Mouse (Mus musculus) CH12F3 (cell line): ENCODE measurements around the gene Pawr.

Source experiments
- in situ Hi-C: fragments of 300-500 bp; cut with MboI; formaldehyde crosslinking; loops from 2 replicates; pipeline ENCODE4 v1.14.3; 2020; ENCODE audit warnings: low sequenced_read_pairs

Pawr gene

DNA sequence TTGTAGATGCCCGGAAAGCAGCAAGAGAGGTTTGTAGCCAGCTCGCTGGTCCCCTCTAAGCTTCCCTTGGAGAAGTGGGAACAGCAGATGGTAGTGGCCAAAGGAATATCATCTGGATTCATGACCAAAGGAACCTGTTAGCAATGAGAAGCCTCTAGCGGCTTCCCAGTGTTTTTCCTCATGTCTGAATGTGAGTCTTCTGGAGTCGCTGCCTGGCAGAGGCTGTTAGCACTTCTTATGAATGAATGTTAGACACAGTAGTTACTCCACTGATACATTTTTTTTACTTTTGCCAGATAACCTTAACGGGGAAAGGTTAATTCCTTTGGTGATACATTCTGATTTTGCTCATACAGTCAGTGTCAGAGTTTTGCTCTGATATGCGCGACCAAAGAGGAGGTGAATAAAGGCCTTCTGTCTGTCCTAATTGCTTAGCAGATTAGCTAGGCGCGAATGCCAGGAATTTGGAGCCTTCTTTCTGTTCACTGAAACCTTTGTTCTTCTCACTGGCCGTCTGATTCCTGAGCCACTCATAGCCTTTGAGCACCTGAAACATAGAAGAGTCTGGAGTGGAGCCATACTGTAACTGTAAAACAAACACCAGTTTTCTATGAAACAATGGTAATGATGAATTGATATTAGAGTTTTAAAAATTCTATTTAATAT lies 22.9 kb downstream of the Pawr start:
- in situ Hi-C loops: no loop called here

DNA sequence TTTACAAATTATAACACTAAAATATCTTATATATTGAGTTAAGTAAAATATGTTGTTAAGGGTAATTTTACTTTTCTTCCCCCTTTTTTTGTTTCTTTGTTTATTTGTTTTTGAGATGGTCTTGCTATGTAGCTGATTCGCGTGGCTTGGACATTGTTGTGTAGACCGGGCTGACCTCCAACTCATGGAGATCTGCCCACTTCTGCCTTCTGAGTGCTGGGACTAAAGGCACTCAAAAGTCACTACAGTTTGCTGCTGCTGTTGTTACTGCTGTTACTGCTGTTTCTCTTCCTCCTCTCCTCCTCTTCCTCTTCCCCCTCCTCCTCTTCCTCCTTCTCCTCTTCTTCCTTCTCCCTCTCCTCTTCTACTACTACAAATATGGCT lies 23.5 kb downstream of the Pawr start:
- in situ Hi-C loops: no loop called here

DNA sequence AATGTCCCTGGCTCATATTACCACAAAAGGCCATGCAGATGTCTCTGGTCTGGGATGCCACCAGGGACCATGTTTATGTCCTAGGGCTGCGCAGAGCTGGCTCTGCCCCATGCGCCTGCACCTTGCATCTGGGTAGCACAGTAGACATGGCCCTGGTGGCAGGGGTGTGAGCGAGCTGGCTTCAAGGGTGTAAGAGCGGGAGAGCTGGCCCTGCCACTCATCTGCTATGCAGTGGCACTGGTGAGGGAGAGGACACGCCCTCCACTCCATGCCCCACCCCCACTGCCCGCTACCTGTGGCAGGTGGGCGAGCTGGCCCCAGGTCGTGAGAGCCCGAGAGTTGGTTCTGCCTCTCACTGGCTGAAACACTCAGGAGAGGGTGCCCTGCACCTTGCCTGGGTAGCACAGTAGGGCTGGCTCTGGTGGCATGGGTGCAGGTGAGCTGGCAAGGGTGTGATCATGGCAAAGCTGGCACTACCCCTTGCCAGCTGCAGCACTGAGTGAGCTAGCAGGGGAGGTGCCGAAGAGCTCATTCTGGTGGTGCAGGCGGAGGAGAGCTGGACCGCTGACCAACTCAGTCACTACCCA lies 24.8 kb downstream of the Pawr start:
- in situ Hi-C loops: no loop called here

DNA sequence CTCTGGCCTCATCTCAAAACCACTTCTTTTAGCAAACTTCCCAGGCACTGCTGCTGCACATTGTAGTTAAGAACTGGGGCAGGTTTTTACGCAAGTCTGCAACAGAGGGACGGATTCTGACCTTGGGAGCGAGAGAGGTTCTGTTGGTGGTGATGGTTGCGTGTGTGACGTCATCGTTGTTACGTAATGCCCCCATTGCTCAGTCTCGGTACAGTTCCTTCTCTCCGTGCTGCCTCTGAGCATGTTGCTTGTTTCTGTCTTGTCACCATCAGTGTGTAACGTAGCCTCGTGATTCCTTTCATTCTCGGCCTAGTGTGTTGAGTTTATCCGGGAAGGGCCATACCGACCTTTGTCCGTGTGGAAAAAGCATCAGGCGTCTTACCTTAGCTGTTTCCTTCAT lies 28.1 kb downstream of the Pawr start:
- in situ Hi-C loops: no loop called here

DNA sequence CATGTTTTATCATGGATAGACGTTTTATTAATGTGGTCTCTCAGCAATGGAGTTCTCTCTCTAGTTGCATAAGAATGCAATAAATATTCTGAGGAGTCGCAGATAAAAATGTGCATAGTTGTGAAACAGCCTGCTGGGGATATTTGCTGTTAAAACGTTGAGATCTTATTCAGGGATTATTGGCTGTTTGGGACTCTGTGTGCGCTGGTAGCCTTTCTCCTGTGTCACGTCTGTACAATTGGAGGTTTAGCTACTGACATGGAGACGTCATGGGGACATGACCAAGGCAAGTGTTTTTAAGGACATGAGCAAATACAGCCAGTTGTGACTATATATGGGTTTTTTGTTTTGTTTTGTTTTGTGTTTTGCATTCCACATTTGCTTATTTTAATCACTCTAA lies 28.9 kb downstream of the Pawr start:
- in situ Hi-C loops: no loop called here

DNA sequence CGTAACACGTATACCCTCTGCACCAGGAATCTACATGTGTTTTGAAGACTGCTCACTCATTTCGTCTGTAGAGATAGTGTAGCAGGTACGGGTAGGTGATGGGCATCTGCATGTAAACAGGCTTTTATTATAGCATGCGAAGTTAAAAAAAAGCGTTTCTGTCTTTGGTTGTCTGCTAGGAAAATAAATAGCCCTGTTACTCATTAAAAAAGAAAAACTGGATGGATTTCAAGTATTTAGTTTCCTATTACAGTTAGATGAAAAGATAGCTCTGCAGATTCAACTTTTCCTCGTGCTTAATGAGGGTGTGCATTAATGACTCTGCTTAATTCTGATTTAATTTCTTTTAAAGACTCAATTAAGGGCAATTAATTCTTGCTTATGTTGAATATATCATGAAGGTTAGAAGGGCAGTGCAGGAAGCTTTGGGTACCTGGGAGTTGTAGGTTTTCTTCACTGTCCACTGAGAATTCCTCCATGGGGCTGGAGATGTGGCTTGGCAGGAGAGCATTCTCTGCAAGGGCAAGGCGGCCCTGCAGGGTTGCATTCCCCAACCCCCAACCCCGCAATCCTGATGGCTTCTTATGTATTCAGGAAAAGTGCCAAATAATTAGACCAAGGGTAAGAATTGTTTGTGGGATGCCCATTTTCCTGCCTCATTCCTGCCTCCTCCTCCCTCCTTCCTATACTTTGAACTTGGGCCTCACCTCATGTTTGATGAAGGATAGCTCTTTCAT lies 29.7 kb downstream of the Pawr start:
- in situ Hi-C loops: no loop called here

DNA sequence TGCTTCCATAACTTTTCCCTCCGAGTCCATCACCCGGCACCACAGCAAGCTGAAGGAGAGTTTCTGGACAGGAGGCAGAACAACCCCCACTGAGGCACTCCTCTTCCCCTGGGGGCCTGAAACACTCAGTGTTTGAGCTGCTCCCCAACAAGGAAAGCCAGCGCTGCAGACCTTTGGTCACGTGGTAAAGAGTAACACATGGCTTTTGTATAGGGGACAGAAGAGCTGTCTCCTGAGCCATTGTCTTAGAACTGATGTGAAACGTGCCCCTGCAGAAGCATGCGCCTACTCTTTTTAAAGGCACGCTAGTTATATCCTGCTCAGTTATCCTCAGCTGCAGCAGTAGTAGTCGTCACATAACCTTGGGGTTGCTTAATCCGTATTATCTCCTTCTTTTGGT lies 32.0 kb downstream of the Pawr start:
- in situ Hi-C loops: no loop called here

DNA sequence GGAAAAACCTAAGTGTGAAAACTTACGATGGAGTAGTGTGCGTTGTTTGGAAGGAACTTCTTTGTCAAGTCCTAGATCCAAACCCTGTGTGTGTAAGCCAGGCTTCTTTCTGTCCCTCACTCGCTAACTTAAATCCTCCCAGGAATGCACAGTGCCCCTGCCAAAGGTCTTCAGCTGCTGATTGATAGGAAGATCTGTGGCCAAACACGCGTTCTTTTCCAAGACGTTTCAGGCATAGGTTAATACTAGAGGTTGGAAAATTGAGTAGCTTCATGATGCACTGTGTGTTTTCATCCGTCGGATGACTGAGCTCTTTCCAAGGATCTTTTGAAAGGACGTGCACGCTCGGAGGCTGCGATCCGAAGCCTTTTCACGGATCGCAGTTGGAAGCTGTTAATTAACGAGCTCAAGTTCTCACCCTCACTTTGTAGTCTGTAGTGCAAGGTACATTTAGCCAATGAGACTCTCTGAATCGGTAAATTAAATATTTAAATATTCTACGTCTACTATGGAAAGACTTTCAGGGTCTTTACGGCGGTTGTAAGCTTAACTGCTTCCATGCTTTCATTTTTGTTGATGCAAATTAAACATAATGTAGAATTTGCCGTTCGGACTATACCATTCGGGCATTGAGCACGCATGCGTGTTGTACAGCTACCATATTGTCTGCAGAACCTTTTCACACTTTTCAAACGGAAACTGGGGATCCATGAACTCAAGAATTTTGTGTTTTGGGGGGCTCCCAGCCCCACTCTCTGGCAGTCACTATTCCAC lies 33.2 kb downstream of the Pawr start:
- in situ Hi-C loops: no loop called here

DNA sequence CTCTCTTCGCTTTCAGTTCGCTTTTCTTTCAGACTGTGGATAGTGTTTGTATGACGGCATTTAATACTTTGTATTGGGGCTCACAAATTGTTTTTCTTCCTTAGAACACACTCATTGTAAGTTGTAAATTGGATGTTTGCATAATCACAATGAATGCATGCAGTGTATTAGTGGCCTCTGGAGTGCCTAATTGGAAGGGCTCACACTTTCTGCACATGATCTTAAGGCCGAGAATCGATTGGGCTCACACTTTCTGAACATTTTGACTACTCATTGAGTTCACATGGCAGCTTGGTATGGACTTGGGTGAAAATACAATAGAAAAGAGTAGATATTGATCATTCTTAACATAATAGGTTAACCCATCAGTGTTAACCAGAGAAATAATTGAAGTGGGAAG lies 34.3 kb downstream of the Pawr start:
- in situ Hi-C loops: no loop called here

DNA sequence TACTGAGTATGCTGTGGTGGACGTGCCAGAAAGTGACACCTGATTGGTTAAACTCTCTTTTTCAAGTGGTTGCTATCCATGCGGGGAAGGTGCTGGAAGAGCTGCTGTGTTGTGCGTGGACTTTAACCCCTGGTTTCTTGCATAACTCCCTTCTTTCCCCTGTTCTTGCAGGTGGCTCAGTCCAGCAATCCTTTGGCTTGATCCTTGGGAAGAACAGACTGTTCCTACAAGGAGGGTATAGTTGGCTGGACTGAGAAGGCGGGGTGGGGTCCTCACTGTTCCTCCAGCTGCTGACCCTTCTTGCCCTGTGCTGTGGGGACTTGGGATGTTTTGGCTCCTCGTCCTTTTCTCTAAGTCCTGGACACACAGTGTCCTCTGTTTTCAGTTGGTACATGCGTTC lies 36.4 kb downstream of the Pawr start:
- in situ Hi-C loops: no loop called here

DNA sequence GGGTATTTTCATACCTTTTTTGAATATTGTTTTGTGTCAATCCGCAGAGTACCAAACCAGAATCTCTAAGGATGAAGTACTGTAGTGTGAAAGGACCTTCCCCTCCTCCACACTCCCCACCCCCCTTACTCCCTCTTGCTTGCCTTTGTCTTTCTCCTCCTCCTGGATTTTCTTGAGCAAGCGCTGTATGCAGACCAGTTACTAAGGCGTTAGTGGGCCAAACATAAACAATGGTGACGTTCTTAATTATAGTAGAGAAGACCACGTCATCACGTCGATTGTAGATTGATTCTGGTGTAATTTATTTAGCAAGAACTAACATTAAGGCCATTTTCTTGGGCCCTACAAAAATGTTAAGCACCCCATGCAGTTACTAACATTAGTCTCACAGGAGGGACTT lies 40.3 kb downstream of the Pawr start:
- in situ Hi-C loops: no loop called here

DNA sequence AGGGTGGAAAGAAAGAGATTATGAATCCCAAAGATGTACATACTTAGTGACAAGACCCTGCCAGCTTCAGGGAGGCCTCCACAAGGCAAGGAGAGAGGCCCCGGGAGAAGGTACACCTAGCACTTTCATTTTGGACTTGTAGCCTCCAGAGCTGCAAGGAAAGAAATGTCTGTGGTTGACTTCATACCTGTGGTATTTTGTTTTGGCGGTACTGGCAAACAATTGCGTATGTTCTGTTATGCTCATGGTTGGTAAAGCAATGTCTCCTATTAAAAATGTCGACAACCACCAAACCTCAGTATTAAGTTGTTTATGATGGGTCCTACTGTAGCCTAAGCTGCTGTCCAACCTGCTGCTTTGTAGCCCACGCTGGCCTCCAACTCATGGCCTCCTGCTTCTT lies 40.9 kb downstream of the Pawr start:
- in situ Hi-C loops: no loop called here

DNA sequence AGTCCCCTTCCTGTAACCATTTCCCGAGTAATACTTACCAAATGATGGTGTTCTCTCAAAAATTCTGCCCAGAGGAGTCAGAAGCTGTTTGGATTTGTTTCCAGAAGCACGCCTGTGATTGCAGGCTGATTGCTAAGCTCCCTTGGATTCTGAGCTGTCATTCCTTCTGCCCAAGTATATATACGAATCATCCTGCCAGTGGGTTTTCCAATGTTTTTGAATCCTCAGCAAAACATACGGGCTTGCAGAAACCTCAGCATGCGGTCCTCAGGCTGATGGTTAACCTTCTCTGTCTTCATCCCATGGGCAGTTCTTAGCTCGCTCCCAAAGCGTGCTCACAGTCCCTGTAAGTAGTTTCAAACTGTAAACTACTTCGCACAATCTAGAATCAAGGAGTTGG lies 43.9 kb downstream of the Pawr start:
- in situ Hi-C loops: no loop called here

DNA sequence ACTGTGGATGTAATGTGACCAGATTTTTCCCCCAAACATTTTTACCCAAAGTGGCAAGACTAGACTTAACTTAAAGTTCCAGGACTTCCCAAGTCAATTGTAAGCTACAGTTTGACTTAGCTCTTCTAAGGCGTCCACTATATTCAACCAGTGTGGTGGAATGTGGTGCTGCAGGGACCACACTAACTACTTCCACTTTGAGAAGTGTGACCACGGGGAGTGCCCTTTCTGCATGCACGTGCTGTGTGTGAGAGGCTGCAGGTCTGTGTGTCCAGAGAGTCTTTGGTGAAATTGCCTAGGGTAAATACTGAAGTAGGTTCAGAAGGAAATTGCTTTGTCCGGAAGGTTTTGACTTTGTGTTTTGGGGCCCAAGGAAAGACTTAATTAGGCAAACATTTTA lies 44.4 kb downstream of the Pawr start:
- in situ Hi-C loops: no loop called here

DNA sequence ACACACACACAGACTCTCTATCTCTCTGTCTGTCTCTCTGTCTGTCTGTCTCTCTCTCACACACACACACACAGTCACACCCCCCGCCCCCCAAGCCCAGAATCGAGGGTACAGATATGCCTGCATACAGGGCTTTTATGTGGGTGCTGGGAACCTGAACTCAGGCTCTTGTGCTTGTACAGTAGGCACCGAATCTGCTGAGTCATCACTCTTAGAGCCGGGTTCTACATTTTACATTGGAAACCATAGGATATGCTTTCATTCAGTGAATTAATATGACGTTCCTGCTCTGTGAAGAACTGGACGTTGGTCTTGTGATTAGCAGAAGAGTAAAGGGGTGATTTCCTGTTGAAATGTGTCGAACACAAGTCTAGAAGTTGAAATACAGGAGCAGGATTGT lies 45.4 kb downstream of the Pawr start:
- in situ Hi-C loops: no loop called here

DNA sequence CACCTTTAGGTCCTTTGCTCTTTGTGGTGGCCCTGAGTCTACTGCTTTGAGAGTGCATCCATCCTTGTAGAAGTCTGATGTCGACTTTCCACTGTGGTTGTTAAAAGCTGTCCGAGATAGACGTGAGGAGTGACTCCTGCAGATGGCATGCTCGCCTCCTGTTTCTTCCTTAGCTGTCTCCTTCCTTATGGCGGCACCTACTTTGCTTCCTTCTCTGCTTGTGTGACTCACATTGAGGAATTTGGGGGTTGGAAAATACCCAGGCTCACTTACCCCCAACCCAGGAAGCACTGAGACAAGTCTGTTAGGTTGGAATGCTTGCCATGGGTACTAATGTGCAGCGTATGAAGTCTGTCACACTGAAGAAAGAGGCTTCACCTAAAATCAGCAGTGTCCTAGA lies 46.1 kb downstream of the Pawr start:
- in situ Hi-C loops: no loop called here

DNA sequence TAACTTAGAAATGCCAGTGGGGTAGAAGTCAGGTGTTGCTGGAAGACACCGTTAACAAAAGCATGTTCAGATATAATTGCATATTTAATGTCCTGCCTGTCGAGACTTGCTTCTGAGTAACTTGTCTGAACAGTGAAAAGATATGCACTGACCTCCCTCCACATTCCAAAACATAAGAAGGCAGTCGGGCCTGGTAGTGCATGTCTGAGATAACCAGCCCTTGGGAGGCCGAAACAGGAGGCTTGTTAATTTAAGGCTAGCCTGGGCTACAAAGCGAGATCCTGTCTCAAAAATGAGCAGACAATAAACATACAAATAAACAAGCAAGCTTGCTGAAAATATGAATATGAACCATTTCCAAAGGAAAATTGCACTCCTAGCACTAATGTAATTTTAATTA lies 46.6 kb downstream of the Pawr start:
- in situ Hi-C loops: no loop called here

DNA sequence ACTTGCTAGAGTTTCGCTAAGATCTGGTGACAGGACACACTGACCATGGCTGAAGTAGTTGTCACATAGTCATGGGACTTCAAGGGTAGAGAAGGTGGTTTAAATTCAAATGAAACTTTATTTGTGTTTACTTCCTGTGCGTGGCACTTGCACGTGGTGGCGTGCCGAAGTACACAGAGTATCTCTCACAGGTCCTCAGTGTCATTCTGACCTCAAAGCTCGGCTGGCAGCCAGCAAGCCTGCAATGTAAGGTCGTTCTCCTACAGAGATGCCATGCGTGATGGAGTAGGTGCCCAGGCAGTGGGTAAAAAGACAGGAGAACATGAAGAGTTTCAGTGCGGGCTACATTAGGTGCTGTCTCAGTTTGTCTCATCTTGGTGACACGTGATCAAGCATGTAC lies 48.8 kb downstream of the Pawr start:
- in situ Hi-C loops: no loop called here

DNA sequence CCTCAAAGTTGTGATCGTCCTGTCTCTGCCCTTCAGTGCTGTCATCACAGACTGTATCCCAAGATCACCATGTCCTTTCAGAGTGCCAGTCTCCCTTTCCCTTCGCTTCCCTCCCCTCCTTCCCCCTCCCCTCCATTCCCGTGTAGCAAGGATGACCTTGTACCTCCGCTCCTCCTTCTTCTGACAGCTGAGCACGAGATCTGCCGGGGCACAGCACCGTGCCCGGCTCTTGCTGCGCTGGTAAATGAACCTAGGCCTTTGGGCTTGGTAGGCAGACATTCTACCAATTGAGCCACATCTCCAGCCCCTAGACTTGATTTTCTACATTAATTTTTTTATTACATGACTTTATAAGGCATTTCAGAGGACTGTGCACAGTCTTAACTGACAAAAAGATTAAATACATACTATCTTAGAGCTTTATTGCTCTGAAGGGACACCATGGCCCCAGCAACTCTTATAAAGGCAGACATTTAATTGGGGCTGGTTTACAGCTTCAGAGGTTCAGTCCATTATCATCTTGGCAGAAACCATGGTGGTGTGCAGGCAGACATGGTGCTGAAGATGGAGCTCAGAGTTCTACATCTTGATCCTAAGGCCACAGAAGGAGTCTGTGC lies 52.3 kb downstream of the Pawr start:
- in situ Hi-C loops: no loop called here

DNA sequence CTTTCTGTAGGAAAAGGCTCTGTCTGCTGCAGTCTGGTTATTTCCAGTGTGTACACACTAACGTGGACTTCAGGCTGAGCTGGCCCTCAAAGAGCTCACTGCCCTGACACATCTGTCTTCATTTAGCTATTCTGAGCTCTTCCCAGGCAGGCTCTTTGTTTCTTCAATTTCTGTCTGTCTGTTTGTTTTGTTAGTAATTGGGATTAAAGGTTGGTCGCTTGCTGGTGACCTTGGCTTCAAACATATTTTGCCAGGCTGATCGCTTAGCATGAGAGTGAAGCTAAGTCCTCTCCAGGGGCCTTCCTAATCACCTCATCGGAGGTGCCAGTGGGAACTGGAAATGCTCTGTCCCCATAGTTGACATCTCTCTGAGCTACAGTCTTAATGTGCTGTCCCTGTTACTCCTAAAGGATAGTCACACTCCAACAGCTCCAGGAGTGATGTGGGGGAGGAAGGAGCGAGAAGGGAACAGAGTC lies 53.6 kb downstream of the Pawr start:
- in situ Hi-C loops: no loop called here

DNA sequence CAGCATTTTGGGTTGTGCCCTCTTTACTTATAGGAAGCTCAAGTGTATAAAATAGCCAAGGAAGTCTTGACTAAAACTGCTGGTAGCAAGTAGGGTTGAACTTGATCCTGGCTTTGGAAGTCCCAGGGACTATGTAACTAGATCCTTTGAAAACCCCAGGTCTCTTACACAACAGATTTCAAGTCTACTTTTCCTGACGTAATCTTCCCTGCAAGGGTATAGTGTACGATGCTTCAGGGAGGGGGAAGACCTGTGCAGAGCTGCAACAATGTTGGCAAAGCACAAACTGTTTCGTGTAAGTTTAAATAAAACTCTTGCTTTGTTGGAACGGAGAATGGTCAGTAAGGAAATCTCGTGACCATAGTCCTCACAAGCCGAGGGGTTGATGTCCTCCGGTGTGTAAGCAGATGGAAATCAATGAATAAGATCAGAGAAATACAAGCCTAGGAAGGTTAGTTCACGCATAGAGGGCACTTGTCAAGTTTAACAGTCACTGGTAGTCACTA lies 56.5 kb downstream of the Pawr start:
- in situ Hi-C loops: no loop called here
